Mouse (Mus musculus) forebrain, postnatal 0 days (tissue): ENCODE data around the gene St6galnac1. TPM values are rescaled to one million over a fixed set of nuclear protein-coding genes. Genes with fewer than 3 reads are reported as not detected.

Experiments
- ATAC-seq: fragments of 200-750 bp; cut with Nextera tagmentation; 2 replicates; pipeline ENCODE4 v1.8.0; 2017; ENCODE audit warnings: mild to moderate bottlenecking, moderate library complexity
- DNase-seq: peaks from one replicate; pipeline ENCODE4 v3.0.0-alpha.2; 2015
- H3K27ac ChIP-seq: fragments of 300-500 bp; sonication (generic); 2 replicates; pipeline ENCODE4 v1.5.1; 2014; ENCODE audit warnings: low read depth, mild to moderate bottlenecking, antibody characterized with exemption, low read length, moderate library complexity, mixed read lengths
- H3K27me3 ChIP-seq: fragments of 300-500 bp; sonication (generic); 2 replicates; pipeline ENCODE4 v1.6.1; 2014; ENCODE audit warnings: mild to moderate bottlenecking, low read length, mixed read lengths; ENCODE audit not compliant: insufficient read depth
- H3K36me3 ChIP-seq: fragments of 300-500 bp; sonication (generic); 2 replicates; pipeline ENCODE4 v1.6.1; 2014; ENCODE audit warnings: mild to moderate bottlenecking, moderate library complexity; ENCODE audit not compliant: insufficient read depth
- H3K4me1 ChIP-seq: fragments of 300-500 bp; sonication (generic); 2 replicates; pipeline ENCODE4 v1.6.1; 2014; ENCODE audit warnings: antibody characterized with exemption; ENCODE audit not compliant: insufficient read depth
- H3K4me2 ChIP-seq: fragments of 300-500 bp; sonication (generic); 2 replicates; pipeline ENCODE4 v1.6.1; 2014; ENCODE audit warnings: low read depth, mild to moderate bottlenecking, moderate library complexity
- H3K4me3 ChIP-seq: fragments of 300-500 bp; sonication (generic); 2 replicates; pipeline ENCODE4 v1.5.1; 2014; ENCODE audit warnings: low read depth, low read length, mixed read lengths
- H3K9ac ChIP-seq: fragments of 300-500 bp; sonication (generic); 2 replicates; pipeline ENCODE4 v1.6.1; 2014; ENCODE audit warnings: mild to moderate bottlenecking
- H3K9me3 ChIP-seq: fragments of 300-500 bp; sonication (generic); 2 replicates; pipeline ENCODE4 v1.6.1; 2016; ENCODE audit warnings: low read length
- CTCF ChIP-seq: sonication (generic); IDR thresholded peaks from 2 replicates; pipeline ENCODE4 v1.5.1; 2016; ENCODE audit warnings: antibody characterized with exemption, control low read depth, low read depth
- WGBS: fragments of 180-500 bp; shearing (Covaris S2); extraction: QIAGEN DNeasy Blood & Tissue Kit; methylation state at CpG from one replicate; pipeline ENCODE4 v1.1.7; 2014; 5-methylcytosine and 5-hydroxymethylcytosine counted together
- polyA plus RNA-seq: library from polyadenylated mRNA; unstranded; fragments of >200 nt; fragmentation: Nextera tagmentation; extraction: Ambion mirVana; gene quantifications from 2 replicates; pipeline ENCODE4 v1.2.1, GENCODE M21; 2015
- total RNA-seq: library from RNA; depleted of rRNA; stranded (reverse); fragments of >200 nt; gene quantifications from 2 replicates; pipeline ENCODE4 v1.2.3, GENCODE M21; 2014

The St6galnac1 gene
- total and polyA plus RNA-seq, 2 experiments from 2014 or later = not detected

GRCm38 (mm10) chr11:116818722-116819121 lies 43.4 kb upstream of the St6galnac1 start:
- Histone ChIP-seq H3K4me1 (no peaks in the 10 kb centered on the region), H3K9me3 (no peaks in the 10 kb centered on the region), H3K27ac (no peak overlapping the region), H3K4me3 (no peak overlapping the region), H3K4me2 (no peak overlapping the region), H3K9ac (no peak overlapping the region), H3K27me3 (no peaks in the 10 kb centered on the region), H3K36me3 (no peaks in the 10 kb centered on the region)
- TF ChIP-seq CTCF = no peak
- DNase-seq (no peak), ATAC-seq (no peak)
- WGBS = 66% methylated on average over 8 of the region's 8 CpGs

GRCm38 (mm10) chr11:116817567-116817966 lies 42.3 kb upstream of the St6galnac1 start:
- Histone ChIP-seq H3K9me3 (no peaks in the 10 kb centered on the region), H3K27ac (no peak overlapping the region), H3K4me2 (no peak overlapping the region), H3K4me1 (no peaks in the 10 kb centered on the region), H3K27me3 (no peaks in the 10 kb centered on the region), H3K4me3 (no peak overlapping the region), H3K36me3 (no peaks in the 10 kb centered on the region), H3K9ac (no peak overlapping the region)
- DNase-seq (no peak), ATAC-seq (no peak)
- 96% methylated on average over 5 of the region's 5 CpGs for WGBS
- no peak for TF ChIP-seq CTCF

GRCm38 (mm10) chr11:116816769-116817168 lies 41.5 kb upstream of the St6galnac1 start:
- Histone ChIP-seq H3K4me2 (no peak overlapping the region), H3K36me3 (no peaks in the 10 kb centered on the region), H3K9me3 (no peaks in the 10 kb centered on the region), H3K27ac (no peak overlapping the region), H3K27me3 (no peaks in the 10 kb centered on the region), H3K9ac (no peak overlapping the region), H3K4me3 (no peak overlapping the region), H3K4me1 (no peaks in the 10 kb centered on the region)
- no peak for DNase-seq
- ATAC-seq = no peak
- 89% methylated on average over 5 of the region's 5 CpGs for WGBS
- TF ChIP-seq CTCF = no peak

GRCm38 (mm10) chr11:116814884-116815415 lies 39.6 kb upstream of the St6galnac1 start:
- no peaks in the 10 kb centered on the region for H3K27me3 ChIP-seq
- H3K4me1 ChIP-seq = 0 out of 2 replicates have a peak, but pooled peaks cover 7% of the 10 kb centered on the region
- H3K9ac ChIP-seq = no peak overlapping the region
- TF ChIP-seq CTCF = no peak
- DNase-seq = no peak
- no peaks in the 10 kb centered on the region for H3K9me3 ChIP-seq
- no peak overlapping the region for H3K4me3 ChIP-seq
- no peak for ATAC-seq
- H3K4me2 ChIP-seq = no peak overlapping the region
- H3K27ac ChIP-seq = peak overlapping the region; percentile 54
- no peaks in the 10 kb centered on the region for H3K36me3 ChIP-seq
- WGBS = 28% methylated on average over 7 of the region's 7 CpGs

GRCm38 (mm10) chr11:116814076-116814883 lies 39.0 kb upstream of the St6galnac1 start:
- H3K27ac ChIP-seq = peak overlapping the region; percentile 59
- H3K9ac ChIP-seq = no peak overlapping the region
- WGBS = 8% methylated on average over 20 of the region's 20 CpGs
- no peaks in the 10 kb centered on the region for H3K36me3 ChIP-seq
- no peaks in the 10 kb centered on the region for H3K9me3 ChIP-seq
- H3K4me1 ChIP-seq = 0 out of 2 replicates have a peak, but pooled peaks cover 7% of the 10 kb centered on the region
- no peak overlapping the region for H3K4me3 ChIP-seq
- H3K4me2 ChIP-seq = no peak overlapping the region
- ATAC-seq = no peak
- TF ChIP-seq CTCF = no peak
- DNase-seq = peak; percentile 48
- H3K27me3 ChIP-seq = no peaks in the 10 kb centered on the region

GRCm38 (mm10) chr11:116813610-116814009 lies 38.3 kb upstream of the St6galnac1 start:
- Histone ChIP-seq H3K27ac (no peak overlapping the region; the same call in 1 of the 2 replicates), H3K4me2 (no peak overlapping the region), H3K27me3 (no peaks in the 10 kb centered on the region), H3K9ac (no peak overlapping the region), H3K9me3 (no peaks in the 10 kb centered on the region), H3K36me3 (no peaks in the 10 kb centered on the region), H3K4me1 (0 out of 2 replicates have a peak, but pooled peaks cover 7% of the 10 kb centered on the region), H3K4me3 (no peak overlapping the region)
- DNase-seq (no peak), ATAC-seq (no peak)
- 67% methylated on average over 13 of the region's 13 CpGs for WGBS
- no peak for TF ChIP-seq CTCF
